ENCODE assay signal across 21 mouse cellular contexts in genomic region chr6:37615490-37615889, GRCm38 (mm10).
"Had no signal": no experiment of that assay in that cellular context is flagged by ENCODE, and none has a peak within 500 bp of the region (broad histone marks: within the 10 kb centered on the region; RNA-seq: fewer than 3 reads in every experiment).

No protein-coding gene starts in this region.

- H3K4me2 ChIP-seq: heart, embryonic 12.5 days; hindbrain, embryonic 13.5 days; hindbrain, embryonic 15.5 days; limb, embryonic 12.5 days; liver, embryonic 11.5 days had no signal

- H3K4me1 ChIP-seq: hindbrain, embryonic 13.5 days; hindbrain, embryonic 15.5 days had no signal

- H3K27ac ChIP-seq: heart, embryonic 10.5 days; hindbrain, embryonic 13.5 days; hindbrain, embryonic 15.5 days; hindbrain, postnatal 0 days; limb, embryonic 12.5 days; liver, embryonic 14.5 days had no signal

- H3K27me3 ChIP-seq: heart, embryonic 12.5 days; hindbrain, embryonic 13.5 days; hindbrain, embryonic 15.5 days; limb, embryonic 12.5 days had no signal

- ATAC-seq: hindbrain, postnatal 0 days had no signal

- H3K4me3 ChIP-seq: heart, embryonic 10.5 days; heart, embryonic 12.5 days; hindbrain, embryonic 13.5 days; hindbrain, embryonic 15.5 days; limb, embryonic 10.5 days; limb, embryonic 12.5 days had no signal

- H3K9ac ChIP-seq: heart, embryonic 12.5 days; hindbrain, embryonic 13.5 days; hindbrain, embryonic 15.5 days; limb, embryonic 12.5 days; liver, embryonic 14.5 days had no signal

- DNase-seq: gastrocnemius, postnatal 14 days; gastrocnemius, postnatal 36 days; heart, adult 18-20 months; heart, postnatal 10 days; kidney, adult 18-20 months; kidney, adult 8-10 months; kidney, postnatal 10 days; kidney, postnatal 25 days; kidney, postnatal 4 days; layer of hippocampus, adult 9-11 months; layer of hippocampus, postnatal 36 days; liver had no signal

- H3K36me3 ChIP-seq: heart, embryonic 10.5 days; heart, embryonic 12.5 days; hindbrain, embryonic 13.5 days; hindbrain, embryonic 15.5 days; limb, embryonic 10.5 days; limb, embryonic 12.5 days had no signal

- H3K9me3 ChIP-seq: heart, embryonic 10.5 days; hindbrain, embryonic 13.5 days; hindbrain, embryonic 15.5 days; limb, embryonic 10.5 days; limb, embryonic 12.5 days had no signal
